Mouse (Mus musculus) liver, embryonic 16.5 days (tissue): ENCODE data around the gene Cdc42ep4. TPM values are rescaled to one million over a fixed set of nuclear protein-coding genes. Genes with fewer than 3 reads are reported as not detected.

Experiments
- ATAC-seq: fragments of 200-750 bp; cut with Nextera tagmentation; 2 replicates; pipeline ENCODE4 v1.8.0; 2017; ENCODE audit warnings: low read depth, mild to moderate bottlenecking, moderate number of reproducible peaks, moderate library complexity
- H3K27ac ChIP-seq: fragments of 300-500 bp; sonication (generic); 2 replicates; pipeline ENCODE4 v1.5.1; 2014; ENCODE audit warnings: mild to moderate bottlenecking, low read length
- H3K27me3 ChIP-seq: fragments of 300-500 bp; sonication (generic); 2 replicates; pipeline ENCODE4 v1.6.1; 2014; ENCODE audit warnings: low read depth, low read length, mixed read lengths; ENCODE audit not compliant: control insufficient read depth, insufficient read depth
- H3K36me3 ChIP-seq: fragments of 300-500 bp; sonication (generic); 2 replicates; pipeline ENCODE4 v1.6.1; 2014; ENCODE audit warnings: mild to moderate bottlenecking; ENCODE audit not compliant: control insufficient read depth, insufficient read depth
- H3K4me1 ChIP-seq: fragments of 300-500 bp; sonication (generic); 2 replicates; pipeline ENCODE4 v1.6.1; 2014; ENCODE audit warnings: low read depth, low read length, mixed read lengths; ENCODE audit not compliant: control insufficient read depth
- H3K4me2 ChIP-seq: fragments of 300-500 bp; sonication (generic); 2 replicates; pipeline ENCODE4 v1.6.1; 2014; ENCODE audit warnings: low read depth, low read length, mixed read lengths
- H3K4me3 ChIP-seq: fragments of 300-500 bp; sonication (generic); 2 replicates; pipeline ENCODE4 v1.5.1; 2014; ENCODE audit warnings: low read depth, mild to moderate bottlenecking, low read length
- H3K9ac ChIP-seq: fragments of 300-500 bp; sonication (generic); 2 replicates; pipeline ENCODE4 v1.6.1; 2014; ENCODE audit warnings: low read depth, low read length
- H3K9me3 ChIP-seq: fragments of 300-500 bp; sonication (generic); replicated peaks from 2 replicates; pipeline ENCODE4 v1.6.1; 2016; ENCODE audit warnings: low read length; ENCODE audit not compliant: control insufficient read depth
- WGBS: fragments of 180-500 bp; shearing (Covaris S2); extraction: QIAGEN DNeasy Blood & Tissue Kit; methylation state at CpG from one replicate; pipeline ENCODE4 v1.1.7; 2014; ENCODE audit not compliant: insufficient replicate concordance; 5-methylcytosine and 5-hydroxymethylcytosine counted together
- polyA plus RNA-seq: library from polyadenylated mRNA; unstranded; fragments of >200 nt; fragmentation: Nextera tagmentation; extraction: Ambion mirVana; gene quantifications from 2 replicates; pipeline ENCODE4 v1.2.1, GENCODE M21; 2015

Cdc42ep4 gene
- polyA plus RNA-seq, 1 experiment from 2014 or later: 18.4 TPM

DNA sequence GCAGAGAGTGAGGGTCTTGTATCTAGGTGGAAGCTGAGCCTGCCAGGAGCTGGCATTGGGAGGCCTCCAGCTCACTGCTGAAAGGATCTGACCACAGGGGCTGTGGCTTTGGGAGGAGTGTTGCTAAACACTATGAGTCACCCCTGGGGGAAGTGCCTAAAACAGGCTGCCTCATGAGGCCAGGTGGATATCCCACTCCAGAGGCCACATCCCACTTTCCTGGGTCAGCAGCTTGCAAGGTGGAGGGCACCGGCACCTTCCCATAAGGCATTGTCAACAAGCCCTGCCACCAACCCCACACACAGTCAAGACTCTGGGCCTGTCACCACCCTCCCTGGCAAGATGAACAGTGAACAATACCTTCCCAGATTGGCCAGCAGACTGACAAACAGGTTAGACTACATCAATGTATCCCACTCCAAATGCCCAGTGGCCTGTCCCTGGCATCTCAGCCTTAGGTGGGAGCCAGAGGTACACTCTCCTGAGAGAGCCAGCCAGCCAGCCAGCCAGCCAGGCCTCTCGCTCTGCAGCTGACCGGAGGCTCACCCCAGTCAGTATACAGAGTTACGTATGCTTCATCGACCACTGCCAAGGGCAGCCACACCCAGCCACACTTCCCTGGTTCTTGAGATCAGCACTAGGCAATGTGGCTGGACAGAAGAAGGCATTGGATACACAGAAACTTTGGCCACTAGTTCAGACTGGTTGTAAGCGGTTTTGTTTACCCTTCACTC is 17.9 kb downstream of the Cdc42ep4 start:
- Histone ChIP-seq H3K27ac (peak overlapping the region; percentile 18), H3K4me3 (no peak overlapping the region), H3K36me3 (peaks cover 7% of the 10 kb centered on the region), H3K4me1 (peaks cover 60% of the 10 kb centered on the region), H3K9me3 (no peaks in the 10 kb centered on the region), H3K4me2 (no peak overlapping the region), H3K9ac (no peak overlapping the region), H3K27me3 (no peaks in the 10 kb centered on the region)
- ATAC-seq: peak; percentile 31
- WGBS: 44% methylated on average over 6 of the region's 6 CpGs

DNA sequence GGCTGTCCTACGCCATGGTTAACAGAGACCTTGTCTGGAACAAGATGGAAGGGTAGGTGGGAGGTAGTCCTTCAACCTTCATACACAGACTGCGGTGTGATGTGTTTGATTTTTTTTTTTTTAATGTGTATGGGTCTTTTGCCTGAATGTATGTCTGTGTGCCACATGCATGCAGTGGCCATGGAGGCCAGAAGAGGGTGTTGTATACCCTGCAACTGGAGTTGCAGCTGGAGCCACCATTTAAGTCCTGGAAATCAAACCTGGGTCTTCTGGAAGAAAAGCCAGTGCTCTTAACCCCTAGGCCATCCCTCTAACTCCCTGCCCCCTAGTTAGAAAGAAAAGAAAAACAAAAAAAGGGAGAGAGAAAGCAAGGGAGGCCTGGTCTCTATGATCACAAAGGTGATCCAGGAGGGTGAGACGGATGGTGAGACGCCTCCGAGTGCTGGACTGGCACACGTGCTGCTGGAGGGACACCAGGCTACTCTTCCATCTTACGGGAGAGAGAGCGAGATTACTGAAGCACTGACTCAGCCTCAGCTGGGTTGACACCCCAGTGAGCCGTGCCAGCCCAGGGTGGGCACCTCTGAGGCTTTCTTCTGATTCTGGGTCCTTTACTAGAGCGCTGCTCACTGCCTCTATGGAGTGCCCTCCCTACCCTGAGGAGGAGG is 19.6 kb downstream of the Cdc42ep4 start:
- no peak overlapping the region for H3K4me3 ChIP-seq
- peaks cover 45% of the 10 kb centered on the region for H3K4me1 ChIP-seq
- ATAC-seq: no peak
- no peak overlapping the region for H3K4me2 ChIP-seq
- no peaks in the 10 kb centered on the region for H3K9me3 ChIP-seq
- no peak overlapping the region for H3K9ac ChIP-seq
- H3K27me3 ChIP-seq: no peaks in the 10 kb centered on the region
- no peak overlapping the region for H3K27ac ChIP-seq
- WGBS: 91% methylated on average over 10 of the region's 10 CpGs
- H3K36me3 ChIP-seq: peaks cover 24% of the 10 kb centered on the region

DNA sequence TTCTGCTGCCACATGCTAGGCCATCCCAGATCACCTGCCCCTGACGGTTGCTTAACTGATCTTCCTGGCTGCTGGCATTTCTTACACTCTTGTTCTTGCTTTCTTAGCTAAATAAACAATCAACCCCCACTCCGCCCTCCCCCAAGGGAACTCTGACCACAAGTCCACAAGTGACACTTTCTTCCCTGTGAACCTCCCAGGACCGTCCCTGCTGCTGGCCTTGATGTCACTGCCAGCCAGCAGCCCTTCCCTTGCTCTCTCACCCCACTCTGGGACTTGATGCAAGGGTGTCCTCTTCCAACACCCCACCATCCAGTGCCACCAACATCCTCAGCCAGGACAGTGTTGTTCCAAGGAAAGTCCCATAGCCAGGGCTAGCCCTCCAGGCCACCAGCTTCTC is 20.8 kb downstream of the Cdc42ep4 start:
- no peak overlapping the region for H3K27ac ChIP-seq
- H3K9ac ChIP-seq: 0 out of 2 replicates have a peak overlapping the region, but pooled peaks have one; percentile 13
- H3K36me3 ChIP-seq: peaks cover 32% of the 10 kb centered on the region
- WGBS: 64% methylated on average over 3 of the region's 3 CpGs
- no peaks in the 10 kb centered on the region for H3K27me3 ChIP-seq
- H3K4me3 ChIP-seq: no peak overlapping the region
- H3K4me1 ChIP-seq: peaks cover 40% of the 10 kb centered on the region
- peak; percentile 28 for ATAC-seq
- H3K9me3 ChIP-seq: no peaks in the 10 kb centered on the region
- H3K4me2 ChIP-seq: no peak overlapping the region

DNA sequence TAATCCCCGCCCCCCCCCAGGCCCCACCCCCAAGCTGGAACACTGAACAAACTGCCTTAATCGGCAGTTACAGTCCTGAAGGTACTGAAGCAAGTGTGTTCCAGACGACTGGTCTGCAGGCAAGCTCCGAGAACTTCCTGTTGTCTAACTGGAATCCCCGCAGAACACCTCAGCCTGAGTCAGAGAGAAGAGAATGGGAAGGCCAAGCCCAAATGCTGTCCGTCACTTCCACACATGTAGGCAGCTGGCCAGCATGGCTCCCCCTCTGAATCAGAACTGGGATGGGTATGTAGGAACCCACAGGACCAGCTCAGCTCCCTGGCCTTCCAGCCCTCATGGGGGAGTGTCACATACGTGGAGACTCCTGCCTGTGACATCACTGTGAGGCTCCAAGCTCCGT is 21.8 kb downstream of the Cdc42ep4 start:
- H3K27me3 ChIP-seq: no peaks in the 10 kb centered on the region
- no peak for ATAC-seq
- H3K4me3 ChIP-seq: no peak overlapping the region
- H3K36me3 ChIP-seq: peaks cover 32% of the 10 kb centered on the region
- H3K9me3 ChIP-seq: no peaks in the 10 kb centered on the region
- H3K9ac ChIP-seq: no peak overlapping the region
- WGBS: 70% methylated on average over 8 of the region's 8 CpGs
- no peak overlapping the region for H3K27ac ChIP-seq
- H3K4me1 ChIP-seq: peaks cover 33% of the 10 kb centered on the region
- H3K4me2 ChIP-seq: no peak overlapping the region

DNA sequence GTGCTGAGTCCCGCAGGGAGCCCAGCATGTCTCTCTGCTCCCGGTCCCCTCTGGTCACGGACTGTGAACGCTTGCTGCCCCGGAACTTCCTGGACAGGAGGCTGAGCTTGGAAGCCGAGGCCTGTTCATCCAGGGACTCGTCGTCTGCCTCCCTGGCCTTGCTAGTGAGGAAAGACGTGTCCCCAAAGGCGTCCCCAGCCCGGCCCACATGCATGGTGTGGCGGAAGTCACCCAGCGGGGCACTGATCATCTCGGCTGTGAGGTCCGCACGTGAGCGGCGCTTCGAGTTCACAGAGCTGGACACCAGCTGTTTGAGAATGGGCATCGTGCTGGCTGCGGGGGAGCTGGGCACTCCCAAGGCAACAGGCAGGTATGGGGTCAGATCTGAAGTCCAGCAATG is 22.4 kb downstream of the Cdc42ep4 start:
- Histone ChIP-seq H3K27me3 (no peaks in the 10 kb centered on the region), H3K4me1 (peaks cover 26% of the 10 kb centered on the region), H3K9me3 (no peaks in the 10 kb centered on the region), H3K4me3 (no peak overlapping the region), H3K4me2 (no peak overlapping the region), H3K9ac (no peak overlapping the region), H3K27ac (no peak overlapping the region), H3K36me3 (peaks cover 32% of the 10 kb centered on the region)
- no peak for ATAC-seq
- 90% methylated on average over 21 of the region's 21 CpGs for WGBS

DNA sequence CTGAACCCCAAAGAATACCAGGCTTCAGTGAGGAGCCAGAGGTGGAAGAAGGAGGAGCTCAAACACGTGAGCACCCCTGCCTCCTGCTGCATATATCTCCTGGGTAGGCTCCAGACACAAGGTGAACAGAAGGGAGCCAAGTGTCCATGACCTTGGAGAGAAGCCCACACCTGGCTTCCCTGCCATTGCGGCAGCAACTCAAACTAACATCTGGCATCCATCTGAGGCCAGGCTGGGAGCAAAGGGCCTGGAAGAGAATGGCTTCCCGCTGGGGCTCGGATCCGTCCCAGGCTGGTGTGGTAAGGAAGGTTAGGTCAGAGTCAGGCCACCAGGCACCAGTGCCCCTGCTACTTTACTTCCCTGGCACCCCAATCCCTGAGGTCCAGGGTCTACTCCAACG is 23.7 kb downstream of the Cdc42ep4 start:
- Histone ChIP-seq H3K4me3 (no peak overlapping the region), H3K9me3 (no peaks in the 10 kb centered on the region), H3K4me2 (no peak overlapping the region), H3K4me1 (peaks cover 14% of the 10 kb centered on the region), H3K27ac (no peak overlapping the region), H3K27me3 (no peaks in the 10 kb centered on the region), H3K36me3 (peaks cover 32% of the 10 kb centered on the region), H3K9ac (no peak overlapping the region)
- no peak for ATAC-seq
- WGBS: 78% methylated on average over 6 of the region's 6 CpGs

DNA sequence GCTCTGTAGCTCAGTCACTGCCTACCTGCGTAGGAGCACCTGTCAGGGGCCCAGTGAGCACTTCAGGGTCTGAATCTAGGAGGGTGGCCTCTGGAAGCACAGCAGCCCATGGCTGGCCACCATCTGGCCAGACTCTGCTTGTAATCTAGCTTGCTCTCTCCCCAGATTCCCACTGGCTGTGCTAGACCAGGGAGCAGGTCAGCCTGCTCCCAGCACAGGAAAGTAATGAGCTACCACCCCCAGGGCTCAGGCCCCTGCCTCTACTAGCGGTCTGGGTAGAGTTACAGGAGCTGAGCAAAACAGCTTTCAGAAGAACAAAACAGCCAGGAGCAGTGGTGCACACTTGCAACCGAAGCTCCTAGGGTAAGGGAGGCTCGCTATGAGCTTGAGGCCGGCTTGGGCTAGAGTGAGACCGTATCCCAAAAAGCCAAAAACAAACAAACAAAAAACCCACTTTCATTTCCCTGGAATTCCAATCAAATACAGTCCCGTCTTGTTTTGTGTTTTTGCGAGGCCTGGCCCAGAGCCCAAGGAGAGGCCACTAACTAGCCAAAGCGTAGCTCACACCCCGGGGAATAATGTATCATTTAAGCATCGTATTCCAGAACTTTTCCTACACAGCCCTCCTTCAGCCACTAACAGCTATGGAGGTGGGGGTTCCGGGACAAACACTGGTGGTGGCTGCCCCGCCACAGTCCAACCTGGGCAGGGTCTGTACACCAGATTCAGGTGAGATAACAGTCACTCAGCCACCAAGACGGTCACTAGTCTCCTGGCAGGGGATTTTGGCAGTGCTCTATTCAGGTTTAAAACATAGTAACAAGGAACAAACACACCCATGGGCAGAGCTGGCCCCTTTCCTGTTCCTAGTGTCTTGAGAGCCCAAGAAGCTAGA is 24.4 kb downstream of the Cdc42ep4 start:
- WGBS: 88% methylated on average over 14 of the region's 14 CpGs
- ATAC-seq: no peak
- Histone ChIP-seq H3K9ac (no peak overlapping the region), H3K27ac (no peak overlapping the region), H3K4me1 (peaks cover 7% of the 10 kb centered on the region), H3K36me3 (peaks cover 32% of the 10 kb centered on the region), H3K9me3 (no peaks in the 10 kb centered on the region), H3K4me2 (no peak overlapping the region), H3K4me3 (no peak overlapping the region), H3K27me3 (no peaks in the 10 kb centered on the region)

DNA sequence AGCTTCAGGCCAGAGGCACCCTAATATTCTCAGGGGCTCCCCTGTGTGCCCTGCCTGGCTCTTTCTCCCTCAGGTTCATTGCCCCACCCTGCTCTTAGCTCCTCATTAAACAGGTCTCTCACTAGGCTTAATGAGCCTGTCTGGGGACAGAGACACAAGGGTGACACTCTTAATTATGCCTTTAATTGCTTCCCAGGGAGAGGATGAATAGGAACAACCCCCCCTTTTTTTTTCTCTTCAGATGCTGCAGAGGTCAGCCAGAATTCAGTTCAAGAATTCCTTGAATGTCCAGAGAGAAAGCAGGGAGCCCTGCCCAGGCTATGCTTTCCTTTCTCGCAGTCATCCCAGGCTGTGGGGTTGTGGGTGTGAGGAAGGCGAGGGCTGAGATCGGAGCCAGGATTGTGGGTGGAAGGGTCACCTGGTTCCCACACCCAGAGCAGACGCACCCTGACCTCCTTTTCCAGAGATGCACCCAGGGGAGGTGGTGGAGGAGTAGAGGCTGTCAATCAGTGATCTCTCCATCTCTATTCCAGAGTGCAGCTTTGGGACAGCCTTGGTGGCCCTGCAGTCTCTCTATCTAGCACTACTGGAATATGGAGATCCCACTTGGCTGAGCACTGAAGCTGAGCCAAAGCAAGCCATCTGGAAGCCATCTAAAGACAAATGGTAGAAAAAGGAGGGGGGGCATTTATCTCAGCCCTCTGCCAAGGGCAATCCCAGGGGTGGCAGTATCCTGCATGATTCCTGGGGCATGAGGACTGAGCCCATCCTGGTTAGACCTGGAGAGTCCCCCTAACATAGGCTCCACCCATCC is 26.2 kb downstream of the Cdc42ep4 start:
- H3K4me1 ChIP-seq: no peaks in the 10 kb centered on the region; the same call in 1 of the 2 replicates
- WGBS: 77% methylated on average over 4 of the region's 4 CpGs
- no peaks in the 10 kb centered on the region for H3K27me3 ChIP-seq
- ATAC-seq: no peak
- H3K27ac ChIP-seq: no peak overlapping the region
- no peak overlapping the region for H3K9ac ChIP-seq
- peaks cover 32% of the 10 kb centered on the region for H3K36me3 ChIP-seq
- no peak overlapping the region for H3K4me2 ChIP-seq
- no peaks in the 10 kb centered on the region for H3K9me3 ChIP-seq
- no peak overlapping the region for H3K4me3 ChIP-seq
